Mouse (Mus musculus): Measurements from ENCODE around the gene Bbc3.
"Not testable (repeated sequence)": the region's sequence is repeated elsewhere in the genome, so short reads cannot be mapped to it uniquely, and the experiment has no call there.

Bbc3 gene

GRCm38 (mm10) chr7:16308093-16308492 is at the start of gene Bbc3:
Bbc3 (plus strand) TSS chr7:16308393.
- not testable (repeated sequence) for DNase-seq (ENCODE audit: low spot score)

GRCm38 (mm10) chr7:16259110-16259590 is 49.0 kb upstream of the Bbc3 start, which contains the start of gene C5ar1:
C5ar1 (minus strand) TSS chr7:16259540.
- DNase-seq (ENCODE audit: low spot score), result no peak

- DNase-seq (ENCODE audit: low spot score), result no peak
These were observed 47.1 kb upstream of the Bbc3 start for GRCm38 (mm10) chr7:16261097-16261496.

- no peak for DNase-seq (ENCODE audit: low spot score)
These were observed 45.0 kb upstream of the Bbc3 start for GRCm38 (mm10) chr7:16263015-16263787.

GRCm38 (mm10) chr7:16263843-16264242 is 44.4 kb upstream of the Bbc3 start:
- no peak for DNase-seq (ENCODE audit: low spot score)

DNA sequence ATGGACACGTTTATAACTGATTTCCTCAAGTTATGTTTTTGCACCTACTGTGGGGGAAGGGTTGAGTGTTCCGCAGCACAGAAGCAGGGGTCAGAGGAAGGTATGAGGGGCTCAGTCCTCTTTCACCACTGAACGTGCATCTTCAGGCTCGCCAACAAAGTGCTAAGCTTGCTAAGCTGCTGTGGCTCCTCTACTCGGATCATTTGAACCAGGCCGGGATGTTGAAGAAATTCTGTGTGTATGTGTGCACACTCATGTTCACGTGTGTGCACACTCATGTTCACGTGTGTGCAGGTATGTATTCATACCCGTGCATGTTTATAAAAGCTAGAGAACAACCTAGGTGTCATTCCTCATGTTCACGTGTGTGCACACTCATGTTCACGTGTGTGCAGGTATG is 42.3 kb upstream of the Bbc3 start:
- DNase-seq (ENCODE audit: low spot score), result no peak

DNA sequence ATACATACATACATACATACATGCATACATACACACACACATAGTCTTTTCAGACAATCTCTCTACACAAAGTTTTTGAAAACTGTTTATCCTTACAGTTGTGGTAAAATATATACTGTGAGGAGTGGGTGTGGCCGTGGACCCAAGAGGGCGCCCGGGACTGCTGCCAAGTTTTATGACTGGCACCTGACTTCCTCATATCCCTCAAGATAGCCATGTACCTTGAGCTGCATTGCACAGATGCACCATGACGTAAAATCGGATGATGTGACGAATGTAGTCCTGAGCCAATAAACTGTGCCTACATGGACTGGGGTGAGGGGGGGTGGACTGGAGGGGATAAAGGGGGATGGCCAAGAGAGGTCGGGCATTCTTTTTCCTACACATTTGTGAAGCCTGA is 41.6 kb upstream of the Bbc3 start:
- not testable (repeated sequence) for DNase-seq (ENCODE audit: low spot score)

DNA sequence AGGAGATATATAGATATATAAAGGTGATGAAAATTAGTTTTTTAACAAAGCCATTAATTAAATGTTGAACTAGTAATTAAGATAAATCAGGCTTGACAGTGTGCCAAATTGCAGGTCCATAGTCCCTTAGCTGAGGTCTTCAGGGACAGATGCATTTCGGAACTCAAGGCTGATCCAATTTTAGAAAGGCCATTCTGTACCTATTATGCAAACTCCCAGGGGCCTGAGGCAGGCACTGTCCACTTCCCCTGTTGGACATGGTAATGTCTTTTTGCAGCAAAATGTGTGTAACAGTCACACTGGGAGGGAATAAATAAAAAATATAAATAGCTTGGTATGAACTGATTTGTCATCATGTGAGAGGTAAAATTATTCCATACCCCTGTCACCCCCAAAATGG is 37.1 kb upstream of the Bbc3 start:
- DNase-seq (ENCODE audit: low spot score), result no peak

DNA sequence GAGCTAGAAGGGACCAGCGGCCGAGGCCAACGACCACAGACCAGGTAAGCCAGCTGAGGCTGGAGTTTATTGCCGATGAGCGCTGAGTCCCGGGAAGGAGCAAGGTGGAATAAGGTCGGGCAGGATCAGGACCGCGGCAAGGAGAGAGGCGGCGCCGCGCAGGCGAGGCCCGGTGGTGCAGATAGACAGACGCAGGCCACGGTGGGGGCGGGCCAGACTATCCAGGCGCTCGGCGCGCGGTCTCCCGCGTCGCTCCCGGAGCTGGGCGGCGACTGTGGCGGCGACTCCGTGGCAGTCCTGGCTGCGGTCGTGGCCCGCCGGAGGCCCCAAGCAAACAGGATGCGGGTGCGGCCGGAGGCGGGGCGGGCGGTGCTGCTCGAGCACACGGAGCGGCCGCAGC is 35.5 kb upstream of the Bbc3 start:
- peak; percentile 67 for DNase-seq (ENCODE audit: low spot score)

GRCm38 (mm10) chr7:16273081-16273765 is 35.0 kb upstream of the Bbc3 start, which contains the start of gene Inafm1:
Inafm1 (minus strand) TSS chr7:16273617.
- DNase-seq (ENCODE audit: low spot score), result peak; percentile 79

DNA sequence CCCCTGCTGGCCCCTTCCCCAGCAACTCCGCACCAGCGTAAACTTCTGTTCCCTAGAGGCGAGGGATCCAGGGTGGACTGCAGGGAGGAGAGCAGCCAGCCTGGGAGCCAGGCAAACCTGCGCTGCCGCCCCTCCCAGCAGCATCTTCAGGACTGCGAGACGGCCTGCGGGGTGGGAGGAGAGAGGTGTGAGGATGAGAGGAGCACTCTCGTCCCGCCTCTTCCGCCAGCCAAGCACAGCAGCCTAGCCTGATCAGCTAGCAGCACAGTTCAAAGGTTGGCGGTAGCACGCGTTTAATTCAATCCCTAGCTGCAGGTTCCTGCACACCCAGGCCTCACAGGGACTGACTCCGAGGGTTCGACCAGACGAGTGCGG is 34.4 kb upstream of the Bbc3 start:
- no peak for DNase-seq (ENCODE audit: low spot score)

DNA sequence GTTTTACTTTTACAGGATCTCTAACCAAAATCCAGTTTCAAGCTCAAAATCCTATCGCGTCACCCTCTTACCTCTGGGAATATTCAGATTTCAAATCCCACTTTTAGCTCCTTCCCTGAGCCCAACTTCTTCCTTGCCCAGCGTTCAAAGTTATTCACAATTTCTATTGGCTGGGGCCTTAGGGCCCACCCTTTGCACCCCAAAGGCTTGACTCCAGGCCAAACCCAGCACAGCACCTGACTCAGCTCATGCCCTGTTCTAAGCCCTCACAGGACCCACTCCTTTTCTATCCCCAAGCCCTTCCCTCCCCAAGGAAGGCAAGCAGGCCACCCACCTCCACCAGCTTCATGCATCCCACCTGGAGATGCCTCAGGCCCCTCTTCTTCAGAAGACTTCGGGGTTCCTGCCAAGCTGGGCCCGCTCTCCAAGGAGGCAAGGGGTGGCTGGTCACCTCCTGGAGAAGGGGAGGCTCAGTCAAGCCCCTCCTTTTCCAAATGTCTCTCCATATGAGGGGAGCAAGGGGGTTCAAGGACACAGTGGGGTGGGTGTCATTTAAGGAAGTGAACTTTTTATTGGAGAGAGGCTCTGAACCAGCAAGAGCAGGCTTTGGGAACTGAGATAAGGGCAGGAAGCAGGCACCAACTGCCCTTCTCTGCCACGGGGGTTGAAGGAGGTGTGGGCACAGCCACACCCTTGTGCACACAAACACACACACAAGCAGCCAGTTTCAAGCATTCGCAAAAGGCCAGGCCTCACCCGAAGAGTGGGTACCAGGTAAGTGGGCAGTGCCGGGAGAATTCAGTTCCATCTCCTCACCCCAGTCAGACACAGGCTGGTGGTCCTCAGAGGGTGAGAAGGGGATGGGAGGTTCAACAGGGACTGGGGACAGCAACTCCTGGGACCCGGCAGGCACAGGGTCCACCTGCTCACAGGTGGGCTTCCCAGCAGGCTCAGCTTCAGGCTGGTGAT is 33.0 kb upstream of the Bbc3 start:
- DNase-seq (ENCODE audit: low spot score), result no peak

GRCm38 (mm10) chr7:16280721-16281120 is 27.5 kb upstream of the Bbc3 start:
- no peak for DNase-seq (ENCODE audit: low spot score)

GRCm38 (mm10) chr7:16282334-16282733 is 25.9 kb upstream of the Bbc3 start:
- DNase-seq (ENCODE audit: low spot score), result no peak

DNA sequence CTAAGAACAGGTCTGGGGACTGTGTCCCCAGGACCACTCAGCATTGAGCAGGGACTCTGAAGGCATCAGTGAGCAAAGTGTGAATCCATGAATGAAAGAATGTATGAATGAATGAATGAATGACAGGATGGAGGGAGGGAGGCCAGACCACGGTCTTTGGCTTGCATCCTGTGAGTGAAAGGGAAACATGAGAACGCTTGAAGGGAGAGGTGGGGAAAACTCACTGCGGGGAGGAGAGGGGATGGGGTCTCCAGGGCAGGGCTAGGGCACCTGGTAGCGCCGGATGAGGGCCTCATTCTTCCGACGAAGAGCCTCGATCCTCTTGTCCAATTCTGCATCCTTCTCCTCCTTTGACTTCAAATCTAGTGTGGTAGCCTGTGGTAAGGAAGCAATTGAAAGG is 24.2 kb upstream of the Bbc3 start:
- DNase-seq (ENCODE audit: low spot score), result no peak

DNA sequence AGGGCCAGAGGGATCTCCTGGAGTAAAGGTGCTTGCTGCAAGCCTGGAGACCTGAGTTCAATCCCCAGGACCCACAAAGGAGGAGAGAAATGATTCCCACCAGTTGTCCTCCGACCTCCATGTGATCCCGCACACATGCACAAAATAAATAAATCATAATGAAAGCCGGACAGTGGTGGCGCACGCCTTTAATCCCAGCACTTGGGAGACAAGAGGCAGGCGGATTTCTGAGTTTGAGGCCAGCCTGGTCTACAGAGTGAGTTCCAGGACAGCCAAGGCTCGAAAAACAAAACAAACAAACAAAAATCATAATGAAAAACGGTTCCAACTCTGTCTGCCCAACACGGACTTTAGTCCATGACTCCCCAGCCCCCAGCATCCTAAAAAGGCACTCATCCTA is 23.3 kb upstream of the Bbc3 start:
- no peak for DNase-seq (ENCODE audit: low spot score)

DNA sequence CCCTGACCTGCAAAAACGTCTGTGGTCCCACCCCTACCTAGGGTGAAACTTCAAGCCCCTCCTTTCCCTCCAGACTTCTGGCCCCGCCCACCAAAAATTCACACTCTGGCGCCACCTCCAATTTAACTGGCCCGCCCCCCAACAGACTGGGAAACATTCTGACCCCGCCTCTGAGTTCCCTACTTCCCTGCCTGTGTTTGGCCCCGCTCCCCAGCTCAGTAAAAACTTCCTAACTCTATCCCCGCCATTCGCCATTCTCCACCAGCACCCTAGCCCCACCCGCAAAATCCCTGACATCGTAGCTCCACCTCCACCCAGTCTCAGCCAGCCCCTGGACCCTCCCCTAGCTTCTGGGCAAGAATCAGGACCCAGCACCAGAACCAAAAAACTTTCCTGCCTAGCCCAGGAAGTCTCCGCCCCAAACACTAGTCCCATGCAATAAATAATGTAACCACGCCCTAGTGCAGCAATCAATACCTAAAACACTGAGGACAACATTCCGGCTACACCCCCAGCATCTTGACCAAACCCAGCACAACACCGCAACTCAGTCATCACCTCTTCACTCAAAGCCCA is 22.7 kb upstream of the Bbc3 start:
- DNase-seq (ENCODE audit: low spot score), result no peak

GRCm38 (mm10) chr7:16286026-16286961 is 21.9 kb upstream of the Bbc3 start, which contains the start of gene Ccdc9:
Ccdc9 (minus strand) TSS chr7:16286795.
- DNase-seq (ENCODE audit: low spot score), result peak; percentile 99

DNA sequence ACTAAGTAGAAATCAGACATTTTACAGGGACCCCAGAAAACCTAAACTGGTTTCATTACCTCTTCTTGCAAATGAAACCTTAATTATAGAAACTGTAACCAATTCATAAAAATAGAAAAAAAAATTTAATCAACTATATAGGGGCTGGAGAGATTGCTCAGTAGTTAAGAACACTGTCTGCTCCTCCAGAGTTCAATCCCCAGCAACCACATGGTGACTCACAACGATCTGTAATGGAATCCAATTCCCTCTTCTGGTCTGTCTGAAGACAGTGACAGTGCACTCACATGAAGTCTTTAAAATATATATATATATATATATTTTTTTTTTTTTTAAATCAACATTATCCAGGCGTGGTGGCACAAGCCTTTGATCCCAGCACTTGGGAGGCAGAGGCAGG is 21.2 kb upstream of the Bbc3 start:
- no peak for DNase-seq (ENCODE audit: low spot score)

GRCm38 (mm10) chr7:16287791-16288190 is 20.4 kb upstream of the Bbc3 start:
- no peak for DNase-seq (ENCODE audit: low spot score)

DNA sequence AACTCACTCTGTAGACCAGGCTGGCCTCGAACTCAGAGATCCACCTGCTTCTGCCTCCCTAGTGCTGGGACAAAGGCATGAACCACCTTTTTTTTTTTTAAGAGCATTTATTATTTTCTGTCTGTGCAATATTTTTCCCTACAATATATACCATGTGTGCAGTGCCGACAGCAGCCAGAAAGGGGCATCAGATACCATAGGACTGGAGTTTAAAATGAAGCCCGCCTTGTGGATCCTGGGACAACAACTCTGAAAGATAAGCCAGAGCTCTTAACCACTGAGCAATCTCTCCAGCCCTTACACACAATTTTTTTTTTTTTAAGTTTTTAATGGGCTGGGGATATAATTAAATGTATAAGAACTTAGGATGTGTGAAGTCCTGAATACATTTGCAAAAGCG is 13.8 kb upstream of the Bbc3 start:
- DNase-seq (ENCODE audit: low spot score), result no peak

Measured in left cerebral cortex, adult 11 months (tissue).